Mouse (Mus musculus) midbrain, embryonic 16.5 days (tissue): Measurements from ENCODE around the gene Wnt6. TPM values are rescaled to one million over a fixed set of nuclear protein-coding genes. Genes with fewer than 3 reads are reported as not detected.

Experiments
- ATAC-seq: fragments of 200-750 bp; cut with Nextera tagmentation; 2 replicates; pipeline ENCODE4 v1.8.0; 2017; ENCODE audit warnings: moderate TSS enrichment
- H3K27ac ChIP-seq: fragments of 300-500 bp; sonication (generic); 2 replicates; pipeline ENCODE4 v1.5.1; 2014; ENCODE audit warnings: mild to moderate bottlenecking, low read length, mixed read lengths
- H3K27me3 ChIP-seq: fragments of 300-500 bp; sonication (generic); 2 replicates; pipeline ENCODE4 v1.6.1; 2014; ENCODE audit warnings: low read depth, low read length, mixed read lengths; ENCODE audit not compliant: control insufficient read depth, insufficient read depth
- H3K36me3 ChIP-seq: fragments of 300-500 bp; sonication (generic); 2 replicates; pipeline ENCODE4 v1.6.1; 2014; ENCODE audit warnings: mild to moderate bottlenecking, low read length, moderate library complexity, mixed read lengths; ENCODE audit not compliant: control insufficient read depth, insufficient read depth
- H3K4me1 ChIP-seq: fragments of 300-500 bp; sonication (generic); 2 replicates; pipeline ENCODE4 v1.6.1; 2014; ENCODE audit warnings: mild to moderate bottlenecking, low read length, mixed read lengths; ENCODE audit not compliant: control insufficient read depth, insufficient read depth
- H3K4me2 ChIP-seq: fragments of 300-500 bp; sonication (generic); 2 replicates; pipeline ENCODE4 v1.6.1; 2014; ENCODE audit warnings: mild to moderate bottlenecking, low read length, mixed read lengths
- H3K4me3 ChIP-seq: fragments of 300-500 bp; sonication (generic); 2 replicates; pipeline ENCODE4 v1.5.1; 2014; ENCODE audit warnings: low read depth, mild to moderate bottlenecking, low read length, moderate library complexity, mixed read lengths
- H3K9ac ChIP-seq: fragments of 300-500 bp; sonication (generic); 2 replicates; pipeline ENCODE4 v1.6.1; 2014; ENCODE audit warnings: low read depth, low read length, mixed read lengths
- H3K9me3 ChIP-seq: fragments of 300-500 bp; sonication (generic); replicated peaks from 2 replicates; pipeline ENCODE4 v1.6.1; 2014; ENCODE audit warnings: mild to moderate bottlenecking, low read length, mixed read lengths; ENCODE audit not compliant: control insufficient read depth, poor library complexity, severe bottlenecking
- WGBS: fragments of 180-500 bp; shearing (Covaris S2); extraction: QIAGEN DNeasy Blood & Tissue Kit; methylation state at CpG from one replicate; pipeline ENCODE4 v1.1.7; 2014; 5-methylcytosine and 5-hydroxymethylcytosine counted together
- polyA plus RNA-seq: library from polyadenylated mRNA; unstranded; fragments of >200 nt; fragmentation: Nextera tagmentation; extraction: Ambion mirVana; gene quantifications from 2 replicates; pipeline ENCODE4 v1.2.1, GENCODE M21; 2015

The Wnt6 gene
- polyA plus RNA-seq, 1 experiment from 2014 or later, result 4.2 TPM

DNA sequence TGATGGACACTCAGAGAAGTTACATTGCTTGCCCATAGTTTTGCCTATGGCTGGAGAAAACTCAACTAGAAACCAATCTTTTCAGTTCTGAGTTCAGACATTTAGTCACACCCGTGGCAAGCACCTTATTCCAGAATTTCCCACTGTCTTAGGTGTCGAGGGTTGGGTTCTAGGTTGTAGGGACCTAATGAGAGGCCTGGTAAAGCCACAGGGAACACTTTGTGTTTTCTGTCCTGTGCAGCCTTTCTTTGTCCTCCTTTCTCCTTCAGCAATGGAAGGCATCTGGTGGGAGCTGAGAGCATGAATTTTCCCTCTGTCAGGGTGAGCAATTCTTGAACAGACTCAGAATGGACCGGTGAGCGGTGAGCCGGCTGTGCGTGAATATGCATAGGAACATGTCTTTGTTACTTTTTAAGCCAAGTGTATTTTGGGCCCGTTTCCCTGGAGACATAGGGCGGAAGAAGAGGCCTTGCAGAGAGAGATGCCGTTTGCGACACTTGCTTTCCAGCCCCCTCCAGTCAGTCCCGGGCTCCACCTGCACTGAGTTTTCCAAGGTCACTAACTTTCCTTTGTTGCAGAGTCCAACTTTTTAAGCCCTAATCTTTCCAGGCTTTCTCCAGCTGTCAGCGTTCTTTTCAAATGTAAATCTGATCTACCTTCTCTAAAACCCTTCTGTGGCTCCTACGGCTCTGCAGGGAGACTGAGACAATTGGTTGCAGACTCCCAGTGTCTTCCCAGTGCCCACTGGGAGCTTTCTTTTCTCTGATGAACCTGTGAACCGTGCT lies 53.0 kb downstream of the Wnt6 start:
- no peaks in the 10 kb centered on the region for H3K27me3 ChIP-seq
- no peaks in the 10 kb centered on the region for H3K36me3 ChIP-seq
- H3K4me1 ChIP-seq, result 0 out of 2 replicates have a peak, but pooled peaks cover 2% of the 10 kb centered on the region
- 4% methylated on average over 14 of the region's 14 CpGs for WGBS
- no peak overlapping the region for H3K4me3 ChIP-seq
- H3K9me3 ChIP-seq, result no peaks in the 10 kb centered on the region
- ATAC-seq, result no peak
- no peak overlapping the region for H3K4me2 ChIP-seq
- no peak overlapping the region for H3K27ac ChIP-seq
- H3K9ac ChIP-seq, result no peak overlapping the region

DNA sequence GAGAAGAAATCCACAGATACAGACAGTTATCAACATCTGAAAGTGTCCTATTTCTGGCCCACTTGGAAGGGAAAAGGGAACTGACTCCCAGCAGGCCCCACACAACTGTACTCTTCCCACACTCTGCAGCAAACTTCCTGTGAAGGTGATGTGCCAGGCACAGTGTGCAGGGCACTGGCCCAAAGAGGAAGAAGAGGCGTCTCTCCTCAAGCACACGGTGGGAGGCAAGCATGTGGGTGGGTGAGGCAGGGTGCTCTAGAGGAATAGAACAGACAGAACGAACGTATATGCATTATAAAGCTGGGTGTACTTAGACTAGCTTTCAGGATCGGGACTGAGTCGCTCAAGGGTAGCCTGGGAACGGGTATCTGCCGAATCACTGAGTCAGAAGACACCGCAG lies 58.4 kb downstream of the Wnt6 start:
- Histone ChIP-seq H3K9me3 (no peaks in the 10 kb centered on the region), H3K4me1 (0 out of 2 replicates have a peak, but pooled peaks cover 1% of the 10 kb centered on the region), H3K4me3 (no peak overlapping the region), H3K27ac (no peak overlapping the region), H3K36me3 (no peaks in the 10 kb centered on the region), H3K4me2 (no peak overlapping the region), H3K9ac (no peak overlapping the region), H3K27me3 (no peaks in the 10 kb centered on the region)
- 82% methylated on average over 9 of the region's 9 CpGs for WGBS
- ATAC-seq, result no peak

DNA sequence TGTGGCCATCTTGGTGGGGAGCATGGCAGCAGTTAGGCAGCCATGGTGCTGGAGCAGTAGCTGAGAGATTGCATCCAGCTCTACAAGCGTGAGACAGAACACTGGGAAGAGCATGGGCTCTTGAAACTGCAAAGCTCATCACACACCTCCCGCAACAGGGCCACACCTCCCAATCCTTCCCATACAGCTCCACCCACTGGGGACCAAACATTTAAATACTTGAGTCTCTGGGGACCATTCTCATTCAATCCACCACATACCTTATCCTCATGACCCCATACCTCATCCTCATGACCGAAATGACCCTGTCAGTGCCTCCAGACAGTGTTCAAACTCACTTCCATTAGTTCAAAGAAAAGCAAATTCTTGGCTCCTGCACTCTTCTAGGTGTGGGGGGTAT lies 61.6 kb downstream of the Wnt6 start:
- no peak overlapping the region for H3K4me2 ChIP-seq
- H3K27me3 ChIP-seq, result no peaks in the 10 kb centered on the region
- H3K4me1 ChIP-seq, result no peaks in the 10 kb centered on the region
- H3K9me3 ChIP-seq, result no peaks in the 10 kb centered on the region
- H3K36me3 ChIP-seq, result no peaks in the 10 kb centered on the region
- ATAC-seq, result no peak
- 96% methylated on average over 3 of the region's 3 CpGs for WGBS
- H3K27ac ChIP-seq, result no peak overlapping the region
- H3K9ac ChIP-seq, result no peak overlapping the region
- H3K4me3 ChIP-seq, result no peak overlapping the region

Other genes starting within 250 kb of the Wnt6 start
- gene Plcd4, start 229.0 kb upstream of the Wnt6 start, polyA plus RNA-seq, result 7.4 and 7.5 TPM in 2 replicates
- 27.3 and 28.1 TPM in 2 replicates for gene Usp37, start 227.6 kb upstream of the Wnt6 start, polyA plus RNA-seq
- gene Zfp142, start 183.6 kb upstream of the Wnt6 start, polyA plus RNA-seq, result 7.6 and 8.8 TPM in 2 replicates
- gene Bcs1l, start 183.6 kb upstream of the Wnt6 start, polyA plus RNA-seq, result 23.1 and 23.2 TPM in 2 replicates
- gene Rnf25, start 170.5 kb upstream of the Wnt6 start, polyA plus RNA-seq, result 45.1 and 48.5 TPM in 2 replicates
- 19.1 and 25.3 TPM in 2 replicates for gene Stk36, start 170.4 kb upstream of the Wnt6 start, polyA plus RNA-seq
- 9.9 and 15.5 TPM in 2 replicates for gene Ttll4, start 110.1 kb upstream of the Wnt6 start, polyA plus RNA-seq
- gene Cyp27a1, start 58.3 kb upstream of the Wnt6 start, polyA plus RNA-seq, result 1.8 and 2.8 TPM in 2 replicates
- not detected in 2 replicates for gene Prkag3, start 22.7 kb upstream of the Wnt6 start, polyA plus RNA-seq
- 0.10 and 0.47 TPM in 2 replicates for gene Wnt10a, start 19.6 kb downstream of the Wnt6 start, polyA plus RNA-seq
- gene Cdk5r2, start 83.0 kb downstream of the Wnt6 start, polyA plus RNA-seq, result 8.1 and 9.7 TPM in 2 replicates
- gene Fev, start 113.5 kb downstream of the Wnt6 start, polyA plus RNA-seq, result 1.6 and 2.9 TPM in 2 replicates
- 0.45 and 0.51 TPM in 2 replicates for gene Cryba2, start 121.3 kb downstream of the Wnt6 start, polyA plus RNA-seq
- gene Cfap65, start 163.7 kb downstream of the Wnt6 start, polyA plus RNA-seq, result 1.3 and 1.4 TPM in 2 replicates
- 0.16 and 0.32 TPM in 2 replicates for gene Ihh, start 179.8 kb downstream of the Wnt6 start, polyA plus RNA-seq